Mouse (Mus musculus): ENCODE measurements around the gene Snph.
A peak's percentile ranks its signal among the peaks of the same experiment; 100 is the strongest.

The Snph gene

GRCm38 (mm10) chr2:151603630-151604029, 28.8 kb downstream of the Snph start:
- DNase-seq (ENCODE audit: low read depth, low spot score): peak; percentile 57

GRCm38 (mm10) chr2:151602106-151602505, 30.3 kb downstream of the Snph start:
- DNase-seq (ENCODE audit: low read depth, low spot score): peak; percentile 59

- peak; percentile 83 for DNase-seq (ENCODE audit: low read depth, low spot score)
Measured at GRCm38 (mm10) chr2:151598068-151598467, 34.3 kb downstream of the Snph start.

GRCm38 (mm10) chr2:151587306-151587705, 45.1 kb downstream of the Snph start:
- DNase-seq (ENCODE audit: low read depth, low spot score): no peak

GRCm38 (mm10) chr2:151586807-151587206, 45.6 kb downstream of the Snph start:
- no peak for DNase-seq (ENCODE audit: low read depth, low spot score)

- no peak for DNase-seq (ENCODE audit: low read depth, low spot score)
Measured at GRCm38 (mm10) chr2:151585934-151586333, 46.5 kb downstream of the Snph start.

- no peak for DNase-seq (ENCODE audit: low read depth, low spot score)
Measured at GRCm38 (mm10) chr2:151580945-151581344, 51.4 kb downstream of the Snph start.

GRCm38 (mm10) chr2:151579183-151579582, 53.2 kb downstream of the Snph start:
- no peak for DNase-seq (ENCODE audit: low read depth, low spot score)

- DNase-seq (ENCODE audit: low read depth, low spot score): peak; percentile 98
Measured at GRCm38 (mm10) chr2:151575699-151576389, 56.5 kb downstream of the Snph start.

GRCm38 (mm10) chr2:151575119-151575698, 57.2 kb downstream of the Snph start:
- DNase-seq (ENCODE audit: low read depth, low spot score): peak; percentile 77

- peak; percentile 94 for DNase-seq (ENCODE audit: low read depth, low spot score)
Measured at GRCm38 (mm10) chr2:151574607-151575006, 57.8 kb downstream of the Snph start.

- peak; percentile 85 for DNase-seq (ENCODE audit: low read depth, low spot score)
Measured at GRCm38 (mm10) chr2:151573667-151574066, 58.7 kb downstream of the Snph start.

- DNase-seq (ENCODE audit: low read depth, low spot score): no peak
Measured at GRCm38 (mm10) chr2:151571873-151572700, 60.3 kb downstream of the Snph start, which contains the start of gene Sdcbp2. TSS of gene Sdcbp2 (plus strand) at chr2:151572622.

GRCm38 (mm10) chr2:151569452-151569851, 62.9 kb downstream of the Snph start:
- DNase-seq (ENCODE audit: low read depth, low spot score): peak; percentile 42

- no peak for DNase-seq (ENCODE audit: low read depth, low spot score)
Measured at GRCm38 (mm10) chr2:151566856-151567255, 65.5 kb downstream of the Snph start.

- peak; percentile 33 for DNase-seq (ENCODE audit: low read depth, low spot score)
Measured at GRCm38 (mm10) chr2:151564986-151565385, 67.4 kb downstream of the Snph start.

- no peak for DNase-seq (ENCODE audit: low read depth, low spot score)
Measured at GRCm38 (mm10) chr2:151564006-151564405, 68.4 kb downstream of the Snph start.

- no peak for DNase-seq (ENCODE audit: low read depth, low spot score)
Measured at GRCm38 (mm10) chr2:151562930-151563921, 69.2 kb downstream of the Snph start.

GRCm38 (mm10) chr2:151549615-151550121, 82.7 kb downstream of the Snph start:
- DNase-seq (ENCODE audit: low read depth, low spot score): no peak

- DNase-seq (ENCODE audit: low read depth, low spot score): no peak
Measured at GRCm38 (mm10) chr2:151546571-151546970, 85.8 kb downstream of the Snph start.

- peak; percentile 82 for DNase-seq (ENCODE audit: low read depth, low spot score)
Measured at GRCm38 (mm10) chr2:151544673-151545072, 87.7 kb downstream of the Snph start.

Measured in brain, adult 2 months (tissue).